Mouse (Mus musculus): ENCODE data around the gene Sorcs3. TPM values are rescaled to one million over a fixed set of nuclear protein-coding genes. Genes with fewer than 3 reads are reported as not detected.

The Sorcs3 gene
- total RNA-seq, 2 experiments from 2014 or later: 0.14 to 0.16 TPM

- DNase-seq: no peak
Measured at GRCm38 (mm10) chr19:48847700-48848099, 641.9 kb downstream of the Sorcs3 start.

DNA sequence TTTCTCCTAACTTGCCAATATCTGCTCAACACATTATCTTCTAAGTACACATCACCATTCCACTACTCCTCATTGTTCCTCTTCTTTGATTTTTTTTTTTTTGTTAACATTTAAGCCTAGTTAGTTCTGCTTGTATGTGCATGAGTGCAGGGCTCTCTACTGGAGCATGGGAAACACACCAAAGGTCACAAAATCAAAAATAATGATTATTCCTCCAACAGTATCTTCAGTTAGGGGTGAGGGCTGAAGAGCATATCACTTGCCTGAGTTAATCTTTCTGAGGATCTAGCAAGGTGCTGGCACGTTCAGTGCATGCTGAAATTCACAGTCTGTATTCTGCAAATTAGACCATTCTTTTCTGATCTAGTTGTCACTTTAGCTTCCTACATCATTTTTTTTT, 644.6 kb downstream of the Sorcs3 start:
- no peak for DNase-seq

Measured in heart, postnatal 4 days (tissue).